Mouse (Mus musculus) C2C12 (cell line): ENCODE data around the gene Cyp2c70. TPM values are rescaled to one million over a fixed set of nuclear protein-coding genes. Genes with fewer than 3 reads are reported as not detected.

Experiments
- H3K27me3 ChIP-seq: one replicate; pipeline ENCODE4 v1.6.1; 2011; ENCODE audit not compliant: control insufficient read depth, insufficient read depth, insufficient read length
- H3K36me3 ChIP-seq: one replicate; pipeline ENCODE4 v1.6.1; 2011; ENCODE audit not compliant: control insufficient read depth, insufficient read depth
- H3K4me3 ChIP-seq: one replicate; pipeline ENCODE4 v1.5.1; 2011; ENCODE audit warnings: mild to moderate bottlenecking, control low read depth; ENCODE audit not compliant: poor library complexity, insufficient read depth, severe bottlenecking
- H3K79me2 ChIP-seq: one replicate; pipeline ENCODE4 v1.6.1; 2011; ENCODE audit not compliant: control insufficient read depth, insufficient read depth
- H3K79me3 ChIP-seq: one replicate; pipeline ENCODE4 v1.6.1; 2011; ENCODE audit warnings: low read depth, control low read depth
- H3ac ChIP-seq: one replicate; pipeline ENCODE3; 2011; ENCODE audit warnings: low read depth; ENCODE audit not compliant: control insufficient read depth, insufficient read length
- CEBPB ChIP-seq: IDR thresholded peaks from one replicate; pipeline ENCODE4 v1.6.1; 2011; ENCODE audit warnings: low read depth, mild to moderate bottlenecking, control low read depth, moderate library complexity
- CTCF ChIP-seq: IDR thresholded peaks from one replicate; pipeline ENCODE4 v1.5.1; 2011; ENCODE audit not compliant: control insufficient read depth, insufficient read depth, insufficient read length
- FOSL1 ChIP-seq: IDR thresholded peaks from one replicate; pipeline ENCODE4 v1.8.0; 2011; ENCODE audit warnings: mild to moderate bottlenecking, low read length; ENCODE audit not compliant: poor library complexity, insufficient read depth, severe bottlenecking
- MAX ChIP-seq: IDR thresholded peaks from one replicate; pipeline ENCODE4 v1.6.1; 2011; ENCODE audit warnings: mild to moderate bottlenecking, control low read depth
- MYOD1 ChIP-seq: IDR thresholded peaks from one replicate; pipeline ENCODE4 v1.6.1; 2011; ENCODE audit warnings: low read depth; ENCODE audit not compliant: control insufficient read depth, insufficient read length
- MYOG ChIP-seq: IDR thresholded peaks from one replicate; pipeline ENCODE4 v1.6.1; 2011; ENCODE audit not compliant: control insufficient read depth, insufficient read length; ENCODE audit errors: extremely low read depth
- USF1 ChIP-seq: IDR thresholded peaks from one replicate; pipeline ENCODE4 v1.6.1; 2011; ENCODE audit warnings: low read depth, mild to moderate bottlenecking, control low read depth, moderate library complexity
- long read RNA-seq, 2 experiments: library from polyadenylated mRNA; unstranded; transcript quantifications; one replicate each; pipeline ENCODE4 v2.0.0; 2019 to 2020
- polyA plus RNA-seq: library from polyadenylated mRNA; unstranded; fragments of >200 nt; fragmentation: generic; extraction: Trizol; gene quantifications from one replicate; pipeline ENCODE4 v1.2.1, GENCODE M21; 2012; ENCODE audit warnings: missing spikeins

Gene Cyp2c70
- polyA plus RNA-seq: not detected
- long read RNA-seq, experiment 1: 0 reads
- long read RNA-seq, experiment 2: 0 reads

- no peaks in the 10 kb centered on the region for H3K79me3 ChIP-seq
- peaks cover 3% of the 10 kb centered on the region for H3K27me3 ChIP-seq
- TF ChIP-seq CTCF: no peak
- no peak within 1 kb of the TSS for H3ac ChIP-seq
- H3K4me3 ChIP-seq: no peak within 1 kb of the TSS
- no peaks in the 10 kb centered on the region for H3K36me3 ChIP-seq
- H3K79me2 ChIP-seq: no peaks in the 10 kb centered on the region
Measured at GRCm38 (mm10) chr19:40187160-40187559, at the start of gene Cyp2c70. Gene Cyp2c70, minus strand, starts transcription at chr19:40187333.

GRCm38 (mm10) chr19:40232560-40232959 is 45.4 kb upstream of the Cyp2c70 start:
- Histone ChIP-seq H3K79me3 (no peaks in the 10 kb centered on the region), H3ac (no peak overlapping the region), H3K79me2 (no peaks in the 10 kb centered on the region), H3K36me3 (peaks cover 21% of the 10 kb centered on the region), H3K4me3 (no peak overlapping the region), H3K27me3 (no peaks in the 10 kb centered on the region)
- TF ChIP-seq CEBPB: no peak
- TF ChIP-seq FOSL1: no peak
- no peak for TF ChIP-seq MAX
- no peak for TF ChIP-seq USF1
- no peak for TF ChIP-seq MYOG
- TF ChIP-seq MYOD1: no peak
- no peak for TF ChIP-seq CTCF

- peaks cover 25% of the 10 kb centered on the region for H3K36me3 ChIP-seq
- no peak for TF ChIP-seq MYOG
- no peak overlapping the region for H3K4me3 ChIP-seq
- H3ac ChIP-seq: no peak overlapping the region
- H3K27me3 ChIP-seq: no peaks in the 10 kb centered on the region
- no peaks in the 10 kb centered on the region for H3K79me3 ChIP-seq
- no peaks in the 10 kb centered on the region for H3K79me2 ChIP-seq
Measured at GRCm38 (mm10) chr19:40231825-40232541, 44.9 kb upstream of the Cyp2c70 start.

DNA sequence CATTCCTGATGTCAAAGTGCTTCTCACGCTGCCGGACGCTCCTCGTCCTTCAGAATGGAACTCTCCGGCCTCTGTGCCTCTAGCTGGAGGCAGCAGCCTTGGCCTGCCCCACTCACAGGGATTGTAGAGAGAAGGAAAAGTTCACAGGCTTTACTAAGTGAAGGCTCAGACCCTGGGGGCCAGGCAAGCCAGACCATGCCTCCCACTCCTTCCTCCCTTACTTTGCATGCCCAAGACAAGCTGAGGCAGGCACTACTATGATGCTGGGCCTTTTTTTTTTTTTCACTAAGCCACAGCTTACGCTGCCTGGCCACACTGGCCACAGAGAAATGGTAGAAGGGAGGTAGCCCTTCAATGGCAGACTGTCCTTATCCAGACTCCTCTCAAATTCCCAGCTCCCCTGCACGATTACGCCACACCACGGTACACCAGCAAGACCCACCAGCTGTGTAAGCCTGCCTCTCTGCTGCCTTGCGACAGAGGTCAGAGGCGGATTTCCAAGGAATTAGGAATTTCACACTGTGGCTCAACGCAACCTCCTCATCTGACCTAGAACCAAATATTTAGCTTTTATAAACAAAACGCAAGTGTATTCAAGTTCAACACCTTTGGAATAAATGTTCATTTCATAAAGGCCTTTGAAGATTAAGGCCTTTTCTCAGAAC is 44.1 kb upstream of the Cyp2c70 start:
- Histone ChIP-seq H3K4me3 (no peak overlapping the region), H3K79me3 (no peaks in the 10 kb centered on the region), H3ac (no peak overlapping the region), H3K36me3 (peaks cover 33% of the 10 kb centered on the region), H3K27me3 (no peaks in the 10 kb centered on the region), H3K79me2 (no peaks in the 10 kb centered on the region)
- TF ChIP-seq USF1: no peak
- TF ChIP-seq MYOD1: no peak
- TF ChIP-seq MAX: no peak
- no peak for TF ChIP-seq MYOG
- no peak for TF ChIP-seq FOSL1
- no peak for TF ChIP-seq CTCF
- no peak for TF ChIP-seq CEBPB

GRCm38 (mm10) chr19:40226516-40227151 is 39.5 kb upstream of the Cyp2c70 start:
- H3K27me3 ChIP-seq: no peaks in the 10 kb centered on the region
- no peaks in the 10 kb centered on the region for H3K79me2 ChIP-seq
- H3K79me3 ChIP-seq: no peaks in the 10 kb centered on the region
- no peak overlapping the region for H3ac ChIP-seq
- no peak overlapping the region for H3K4me3 ChIP-seq
- TF ChIP-seq MAX (no peak), USF1 (no peak), CTCF (no peak), FOSL1 (no peak), CEBPB (no peak), MYOD1 (no peak), MYOG (no peak)
- H3K36me3 ChIP-seq: peaks cover 47% of the 10 kb centered on the region

DNA sequence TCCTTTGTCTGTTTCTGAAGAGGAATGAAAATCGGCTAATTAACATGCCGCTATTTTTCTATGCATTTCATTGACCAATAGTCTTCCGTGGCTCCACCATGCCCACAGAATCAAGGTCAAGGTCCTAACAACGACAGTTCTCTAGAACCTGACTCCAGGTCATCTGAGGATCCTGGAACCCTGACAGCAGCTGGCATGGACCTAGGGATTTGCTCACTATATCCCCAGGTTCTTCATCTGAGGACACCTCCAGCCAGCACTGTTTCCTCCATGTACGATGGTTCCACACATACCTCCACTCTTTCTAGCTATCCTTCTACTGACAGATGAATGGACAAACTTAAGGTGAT is 38.6 kb upstream of the Cyp2c70 start:
- Histone ChIP-seq H3K4me3 (no peak overlapping the region), H3K79me2 (no peaks in the 10 kb centered on the region), H3K36me3 (peaks cover 44% of the 10 kb centered on the region), H3ac (no peak overlapping the region), H3K27me3 (no peaks in the 10 kb centered on the region), H3K79me3 (no peaks in the 10 kb centered on the region)
- TF ChIP-seq FOSL1 (no peak), CEBPB (no peak), USF1 (no peak), MYOD1 (no peak), CTCF (no peak), MYOG (no peak), MAX (no peak)
